ENCODE assay signal across 24 mouse cellular contexts in genomic region chr8:124499236-124499937, GRCm38 (mm10). TPM values are rescaled to one million over a fixed set of nuclear protein-coding genes. Genes with fewer than 3 reads are reported as not detected.
DNase-seq lines count a peak whose midpoint lies in the region; ATAC-seq and TF ChIP-seq lines count a peak whose summit lies in the region.
"Had no signal": no experiment of that assay in that cellular context is flagged by ENCODE, and none has a peak within 500 bp of the region (broad histone marks: within the 10 kb centered on the region; RNA-seq: fewer than 3 reads in every experiment).

No protein-coding gene starts in this region.

- H3K27me3 ChIP-seq in hindbrain, postnatal 0 days (ENCODE audit: insufficient read depth, low read length), result no peaks in the 10 kb centered on the region
- H3K27me3 ChIP-seq in hindbrain, embryonic 13.5 days, result no peaks in the 10 kb centered on the region
- no peaks in the 10 kb centered on the region for H3K27me3 ChIP-seq in lung, embryonic 14.5 days (ENCODE audit: insufficient read depth, low read length)
- no peaks in the 10 kb centered on the region for H3K27me3 ChIP-seq in lung, postnatal 0 days (replicated peaks; ENCODE audit: insufficient read depth, low read length)
- H3K27me3 ChIP-seq in intestine, embryonic 15.5 days (replicated peaks), result no peaks in the 10 kb centered on the region
- H3K27me3 ChIP-seq: embryonic facial prominence, embryonic 15.5 days; limb, embryonic 15.5 days; neural tube, embryonic 13.5 days; Patski had no signal

- 58% methylated on average over 7 of the region's 7 CpGs for WGBS in hindbrain, postnatal 0 days
- 60% methylated on average over 7 of the region's 7 CpGs for WGBS in hindbrain, embryonic 13.5 days
- WGBS in lung, embryonic 14.5 days, result 51% methylated on average over 7 of the region's 7 CpGs
- WGBS in lung, postnatal 0 days, result 51% methylated on average over 7 of the region's 7 CpGs
- 39% methylated on average over 7 of the region's 7 CpGs for WGBS in intestine, embryonic 15.5 days

- no peak overlapping the region for H3K4me2 ChIP-seq in hindbrain, postnatal 0 days (ENCODE audit: low read depth, low read length)
- H3K4me2 ChIP-seq in hindbrain, embryonic 13.5 days, result no peak overlapping the region
- H3K4me2 ChIP-seq in lung, embryonic 14.5 days, result no peak overlapping the region
- no peak overlapping the region for H3K4me2 ChIP-seq in lung, postnatal 0 days (replicated peaks; ENCODE audit: low read depth, low read length)
- no peak overlapping the region for H3K4me2 ChIP-seq in intestine, embryonic 15.5 days (replicated peaks)
- H3K4me2 ChIP-seq: embryonic facial prominence, embryonic 15.5 days; limb, embryonic 15.5 days; midbrain, embryonic 11.5 days; neural tube, embryonic 13.5 days had no signal

- ATAC-seq in hindbrain, postnatal 0 days, result no peak
- ATAC-seq in hindbrain, embryonic 13.5 days (ENCODE audit: low FRiP score), result no peak
- no peak for ATAC-seq in lung, embryonic 14.5 days (ENCODE audit: insufficient read depth)
- ATAC-seq in lung, postnatal 0 days, result no peak
- ATAC-seq in intestine, embryonic 15.5 days, result peak; percentile 76
- ATAC-seq: hindbrain, embryonic 16.5 days; Patski had no signal

- TF ChIP-seq CTCF in hindbrain, postnatal 0 days (IDR thresholded peaks at IDR 0.05; ENCODE audit: low read depth), result peak; percentile 30
- TF ChIP-seq CTCF in lung, embryonic 14.5 days (IDR thresholded peaks at IDR 0.05; ENCODE audit: low read depth), result no peak
- TF ChIP-seq CTCF in lung, postnatal 0 days (IDR thresholded peaks at IDR 0.05), result no peak

- 0 out of 2 replicates have a peak, but pooled peaks cover 8% of the 10 kb centered on the region for H3K9me3 ChIP-seq in hindbrain, postnatal 0 days (ENCODE audit: low read length)
- H3K9me3 ChIP-seq in hindbrain, embryonic 13.5 days, result 0 out of 2 replicates have a peak, but pooled peaks cover 12% of the 10 kb centered on the region
- no peaks in the 10 kb centered on the region for H3K9me3 ChIP-seq in lung, embryonic 14.5 days (ENCODE audit: low read depth, low read length)
- H3K9me3 ChIP-seq in lung, postnatal 0 days (ENCODE audit: low read length), result no peaks in the 10 kb centered on the region; the same call in 1 of the 2 replicates
- no peaks in the 10 kb centered on the region for H3K9me3 ChIP-seq in intestine, embryonic 15.5 days
- H3K9me3 ChIP-seq: embryonic facial prominence, embryonic 15.5 days; limb, embryonic 15.5 days; neural tube, embryonic 13.5 days had no signal

- H3K4me3 ChIP-seq in hindbrain, postnatal 0 days (ENCODE audit: low read length), result no peak overlapping the region
- no peak overlapping the region for H3K4me3 ChIP-seq in hindbrain, embryonic 13.5 days
- H3K4me3 ChIP-seq in lung, embryonic 14.5 days (ENCODE audit: low read depth, low read length), result no peak overlapping the region
- no peak overlapping the region for H3K4me3 ChIP-seq in lung, postnatal 0 days (ENCODE audit: low read depth, low read length)
- no peak overlapping the region for H3K4me3 ChIP-seq in intestine, embryonic 15.5 days (replicated peaks)
- H3K4me3 ChIP-seq: embryonic facial prominence, embryonic 15.5 days; heart, adult 2 months; limb, embryonic 15.5 days; neural tube, embryonic 13.5 days had no signal

- H3K9ac ChIP-seq in hindbrain, postnatal 0 days (replicated peaks; ENCODE audit: low read length), result no peak overlapping the region
- no peak overlapping the region for H3K9ac ChIP-seq in hindbrain, embryonic 13.5 days
- H3K9ac ChIP-seq in lung, embryonic 14.5 days, result no peak overlapping the region
- H3K9ac ChIP-seq in lung, postnatal 0 days (replicated peaks; ENCODE audit: low read depth), result no peak overlapping the region
- H3K9ac ChIP-seq in intestine, embryonic 15.5 days, result no peak overlapping the region
- H3K9ac ChIP-seq: embryonic facial prominence, embryonic 15.5 days; limb, embryonic 15.5 days; neural tube, embryonic 13.5 days had no signal

- no peaks in the 10 kb centered on the region for H3K36me3 ChIP-seq in hindbrain, postnatal 0 days (ENCODE audit: insufficient read depth, low read length)
- no peaks in the 10 kb centered on the region for H3K36me3 ChIP-seq in hindbrain, embryonic 13.5 days
- H3K36me3 ChIP-seq in lung, embryonic 14.5 days (ENCODE audit: insufficient read depth), result no peaks in the 10 kb centered on the region
- no peaks in the 10 kb centered on the region for H3K36me3 ChIP-seq in lung, postnatal 0 days (ENCODE audit: insufficient read depth, low read length)
- H3K36me3 ChIP-seq in intestine, embryonic 15.5 days, result no peaks in the 10 kb centered on the region
- H3K36me3 ChIP-seq: embryonic facial prominence, embryonic 15.5 days; limb, embryonic 15.5 days; neural tube, embryonic 13.5 days had no signal

- no peak overlapping the region for H3K27ac ChIP-seq in hindbrain, postnatal 0 days
- no peak overlapping the region for H3K27ac ChIP-seq in hindbrain, embryonic 13.5 days
- no peak overlapping the region for H3K27ac ChIP-seq in lung, embryonic 14.5 days (ENCODE audit: low read depth)
- H3K27ac ChIP-seq in lung, postnatal 0 days (ENCODE audit: low read length), result no peak overlapping the region
- no peak overlapping the region for H3K27ac ChIP-seq in intestine, embryonic 15.5 days
- H3K27ac ChIP-seq: embryonic facial prominence, embryonic 15.5 days; heart, adult 2 months; limb, embryonic 15.5 days; neural tube, embryonic 13.5 days had no signal

- 0 out of 2 replicates have a peak, but pooled peaks cover 6% of the 10 kb centered on the region for H3K4me1 ChIP-seq in hindbrain, postnatal 0 days (ENCODE audit: insufficient read depth, low read length)
- H3K4me1 ChIP-seq in hindbrain, embryonic 13.5 days (replicated peaks), result 0 out of 2 replicates have a peak, but pooled peaks cover 5% of the 10 kb centered on the region
- no peaks in the 10 kb centered on the region for H3K4me1 ChIP-seq in lung, embryonic 14.5 days (ENCODE audit: insufficient read depth)
- no peaks in the 10 kb centered on the region for H3K4me1 ChIP-seq in lung, postnatal 0 days (ENCODE audit: insufficient read depth, low read depth, low read length)
- no peaks in the 10 kb centered on the region; the same call in 1 of the 2 replicates for H3K4me1 ChIP-seq in intestine, embryonic 15.5 days (replicated peaks)
- H3K4me1 ChIP-seq: embryonic facial prominence, embryonic 15.5 days; neural tube, embryonic 13.5 days had no signal

- DNase-seq in hindbrain, postnatal 0 days (ENCODE audit: low spot score), result peak; percentile 5
- DNase-seq in lung, embryonic 14.5 days, result peak; percentile 7
- DNase-seq in lung, postnatal 0 days (ENCODE audit: low spot score), result no peak
- DNase-seq in ES-CJ7 (ENCODE audit: low read depth, low spot score), result peak; percentile 33
- no peak for DNase-seq in thymus, postnatal 36 days
- no peak for DNase-seq in heart, postnatal 4 days
- DNase-seq: adrenal gland, postnatal 25 days; cerebellum, adult 11 months; cerebellum, postnatal 25 days; heart, adult 2 months; heart, postnatal 36 days; lung, adult 2 months; lung, postnatal 4 days; right cerebral cortex, postnatal 14 days; spleen, adult 18-20 months had no signal

- TF ChIP-seq EP300 in lung, postnatal 0 days (IDR thresholded peaks at IDR 0.05), result no peak

RNA-seq across cellular contexts. Expression of gene Cog2, which starts 21.2 kb away (rescaled TPM):
- 29.4 and 30.0 TPM in 2 replicates for total RNA-seq in hindbrain, postnatal 0 days (2014; rRNA removed)
- polyA plus RNA-seq in hindbrain, postnatal 0 days (2015; fragmentation: Nextera tagmentation; extraction: Ambion mirVana), result 17.3 and 21.4 TPM in 2 replicates
- polyA plus RNA-seq in hindbrain, embryonic 13.5 days (2015; fragmentation: Nextera tagmentation; extraction: Ambion mirVana), result 35.2 and 35.8 TPM in 2 replicates
- 36.4 and 36.9 TPM in 2 replicates for polyA plus RNA-seq in lung, embryonic 14.5 days (2014; fragmentation: Nextera tagmentation; extraction: Ambion mirVana)
- polyA plus RNA-seq in lung, postnatal 0 days (2015; fragmentation: Nextera tagmentation; extraction: Ambion mirVana), result 23.5 and 24.5 TPM in 2 replicates
- polyA plus RNA-seq in intestine, embryonic 15.5 days (2015; fragmentation: Nextera tagmentation; extraction: Ambion mirVana), result 31.2 and 34.4 TPM in 2 replicates
- 10 to 100 TPM; 23.1 to 28.0 TPM for total RNA-seq in heart, postnatal 4 days (2021)

RNA-seq across cellular contexts. Expression of gene Pgbd5, which starts 59.9 kb away (rescaled TPM):
- 68.7 and 74.1 TPM in 2 replicates for total RNA-seq in hindbrain, postnatal 0 days (2014; rRNA removed)
- 15.8 and 15.9 TPM in 2 replicates for polyA plus RNA-seq in hindbrain, postnatal 0 days (2015; fragmentation: Nextera tagmentation; extraction: Ambion mirVana)
- polyA plus RNA-seq in hindbrain, embryonic 13.5 days (2015; fragmentation: Nextera tagmentation; extraction: Ambion mirVana), result 10.3 and 11.0 TPM in 2 replicates
- 2.2 and 2.5 TPM in 2 replicates for polyA plus RNA-seq in lung, embryonic 14.5 days (2014; fragmentation: Nextera tagmentation; extraction: Ambion mirVana)
- 5.0 and 5.6 TPM in 2 replicates for polyA plus RNA-seq in lung, postnatal 0 days (2015; fragmentation: Nextera tagmentation; extraction: Ambion mirVana)
- polyA plus RNA-seq in intestine, embryonic 15.5 days (2015; fragmentation: Nextera tagmentation; extraction: Ambion mirVana), result 2.5 and 2.7 TPM in 2 replicates
- total RNA-seq in heart, postnatal 4 days (2021), result 1 to 10 TPM; 3.0 to 3.6 TPM
- polyA plus RNA-seq: C2C12 had no signal

Comparison
In these comparisons a context has a peak if more than half of its experiments do, and no peak if none do; other contexts are left out.
1. DNase-seq: peak in hindbrain, postnatal 0 days (single experiment), lung, embryonic 14.5 days (single experiment) and ES-CJ7 (single experiment); none in lung, postnatal 0 days (single experiment), thymus, postnatal 36 days (0 of 2) and heart, postnatal 4 days (single experiment).